Mouse (Mus musculus): ENCODE results near the gene Klf15. TPM values are rescaled to one million over a fixed set of nuclear protein-coding genes. Genes with fewer than 3 reads are reported as not detected.

Gene Klf15
- 4.1 and 4.9 TPM in 2 replicates for polyA plus RNA-seq (2016; fragmentation: Nextera tagmentation; extraction: Ambion mirVana)

DNA sequence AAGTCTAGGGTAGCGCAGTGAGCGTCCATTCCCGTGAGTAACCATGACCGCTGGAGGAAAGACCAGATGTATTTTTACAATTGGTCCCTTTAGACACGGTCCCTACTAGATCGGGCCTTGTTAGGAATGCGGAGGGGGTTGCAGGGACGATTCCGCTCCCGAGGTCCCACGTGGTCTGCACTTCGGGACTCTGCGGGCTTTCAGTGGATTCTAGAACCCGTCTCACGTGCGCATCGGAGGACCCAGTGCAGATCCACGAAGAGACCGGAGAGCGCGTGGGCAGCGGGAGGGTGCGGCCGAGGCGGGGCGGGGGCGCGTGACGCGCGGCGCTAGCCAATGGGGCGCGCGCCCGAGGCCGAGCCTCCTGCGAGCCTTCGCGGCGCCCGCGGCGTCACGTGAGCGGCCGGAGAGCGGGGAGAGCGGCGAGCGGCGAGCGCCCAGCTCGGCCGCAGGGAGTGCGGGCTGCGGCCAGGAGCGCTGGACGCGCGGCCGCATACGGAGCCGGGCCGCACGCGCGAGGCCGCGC, at the start of gene Klf15:
Gene Klf15 (plus strand): TSS at position 396 of the 526 bp plus-strand sequence.
- Histone ChIP-seq H3K9me3 (no peaks in the 10 kb centered on the region), H3K27ac (peak within 1 kb of the TSS; percentile 85), H3K36me3 (0 out of 2 replicates have a peak, but pooled peaks cover 3% of the 10 kb centered on the region), H3K27me3 (ENCODE audit: insufficient read depth, poor library complexity, severe bottlenecking) (peaks cover 55% of the 10 kb centered on the region), H3K4me1 (replicated peaks) (peaks cover 27% of the 10 kb centered on the region), H3K4me3 (peak within 1 kb of the TSS; percentile 76)
- under 1% methylated on average over 69 of the region's 70 CpGs for WGBS
- DNase-seq (ENCODE audit: low spot score) = peak; percentile 76

DNA sequence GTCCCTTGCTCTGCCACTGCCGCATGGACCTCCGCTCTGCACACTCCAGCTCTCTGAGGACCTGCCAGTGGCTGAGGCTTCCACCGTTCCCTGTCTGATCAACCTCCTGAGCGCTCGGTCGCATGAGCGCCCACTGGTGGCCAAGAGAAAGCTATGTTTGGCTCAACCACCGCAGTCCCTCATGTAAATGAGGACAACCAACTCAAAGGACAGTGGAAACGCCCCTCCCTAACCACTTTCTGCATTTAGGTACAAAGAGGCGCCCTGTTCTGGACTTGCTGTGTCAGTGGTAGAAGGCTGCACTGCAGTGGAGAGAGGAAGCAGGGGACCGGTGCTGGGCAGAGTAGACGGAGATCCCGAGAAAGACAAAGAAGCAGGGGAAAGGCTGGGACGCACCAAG, 39.8 kb upstream of the Klf15 start:
- DNase-seq (ENCODE audit: low spot score) = peak; percentile 84
- peak overlapping the region; percentile 81 for H3K27ac ChIP-seq
- H3K27me3 ChIP-seq (ENCODE audit: insufficient read depth, poor library complexity, severe bottlenecking) = peaks cover 28% of the 10 kb centered on the region
- H3K4me1 ChIP-seq (replicated peaks) = peaks cover 16% of the 10 kb centered on the region
- WGBS = 5% methylated on average over 14 of the region's 14 CpGs
- H3K4me3 ChIP-seq = peak overlapping the region; percentile 42
- no peaks in the 10 kb centered on the region for H3K9me3 ChIP-seq
- H3K36me3 ChIP-seq = no peaks in the 10 kb centered on the region

GRCm38 (mm10) chr6:90425361-90425760, 37.0 kb upstream of the Klf15 start:
- H3K27ac ChIP-seq = no peak overlapping the region
- 76% methylated on average over 3 of the region's 3 CpGs for WGBS
- H3K4me3 ChIP-seq = no peak overlapping the region
- peaks cover 30% of the 10 kb centered on the region for H3K4me1 ChIP-seq (replicated peaks)
- no peak for DNase-seq (ENCODE audit: low spot score)
- H3K9me3 ChIP-seq = no peaks in the 10 kb centered on the region
- H3K36me3 ChIP-seq = no peaks in the 10 kb centered on the region
- peaks cover 34% of the 10 kb centered on the region for H3K27me3 ChIP-seq (ENCODE audit: insufficient read depth, poor library complexity, severe bottlenecking)

GRCm38 (mm10) chr6:90426003-90426402, 36.4 kb upstream of the Klf15 start:
- Histone ChIP-seq H3K4me3 (no peak overlapping the region), H3K27me3 (ENCODE audit: insufficient read depth, poor library complexity, severe bottlenecking) (peaks cover 34% of the 10 kb centered on the region), H3K4me1 (replicated peaks) (peaks cover 30% of the 10 kb centered on the region), H3K9me3 (no peaks in the 10 kb centered on the region), H3K36me3 (no peaks in the 10 kb centered on the region), H3K27ac (no peak overlapping the region)
- DNase-seq (ENCODE audit: low spot score) = no peak
- WGBS = 89% methylated on average over 4 of the region's 4 CpGs

GRCm38 (mm10) chr6:90428380-90428974, 33.9 kb upstream of the Klf15 start, which contains the start of gene Cfap100:
Gene Cfap100 (minus strand): TSS chr6:90428797.
- peak; percentile 81 for DNase-seq (ENCODE audit: low spot score)
- H3K4me3 ChIP-seq = peak within 1 kb of the TSS; percentile 56
- peaks cover 17% of the 10 kb centered on the region for H3K4me1 ChIP-seq (replicated peaks)
- peaks cover 31% of the 10 kb centered on the region for H3K27me3 ChIP-seq (ENCODE audit: insufficient read depth, poor library complexity, severe bottlenecking)
- H3K9me3 ChIP-seq = no peaks in the 10 kb centered on the region
- peak within 1 kb of the TSS; percentile 76 for H3K27ac ChIP-seq
- under 1% methylated on average over 31 of the region's 31 CpGs for WGBS
- no peaks in the 10 kb centered on the region for H3K36me3 ChIP-seq

- no peak overlapping the region for H3K27ac ChIP-seq
- 82% methylated on average over 14 of the region's 14 CpGs for WGBS
- H3K36me3 ChIP-seq = no peaks in the 10 kb centered on the region
- H3K9me3 ChIP-seq = no peaks in the 10 kb centered on the region
- no peak overlapping the region for H3K4me3 ChIP-seq
- H3K27me3 ChIP-seq (ENCODE audit: insufficient read depth, poor library complexity, severe bottlenecking) = peaks cover 21% of the 10 kb centered on the region
- no peak for DNase-seq (ENCODE audit: low spot score)
- H3K4me1 ChIP-seq (replicated peaks) = peaks cover 14% of the 10 kb centered on the region
Measured at GRCm38 (mm10) chr6:90429911-90430310, 32.5 kb upstream of the Klf15 start.

DNA sequence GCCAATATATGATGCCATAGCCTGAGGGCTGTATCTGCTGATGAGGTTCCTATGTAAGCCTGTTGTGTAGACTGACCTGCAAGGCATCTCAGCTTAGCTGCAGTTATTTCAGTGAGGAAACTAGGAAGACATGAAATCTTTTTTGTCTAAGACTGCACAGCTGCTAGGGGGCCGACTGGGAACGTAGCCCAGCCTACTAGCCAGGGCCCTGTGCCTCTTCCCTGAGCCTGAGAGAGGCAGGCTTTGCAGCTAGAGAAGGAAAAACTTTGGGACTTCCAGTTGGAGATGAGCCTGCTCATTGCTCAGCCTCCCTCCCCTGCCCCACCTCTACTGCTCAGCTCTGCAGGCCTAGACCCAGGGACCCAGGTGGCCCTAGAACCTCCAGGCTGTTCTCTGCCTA, 30.9 kb upstream of the Klf15 start:
- H3K4me1 ChIP-seq (replicated peaks) = peaks cover 14% of the 10 kb centered on the region
- H3K9me3 ChIP-seq = no peaks in the 10 kb centered on the region
- no peaks in the 10 kb centered on the region for H3K36me3 ChIP-seq
- H3K27ac ChIP-seq = no peak overlapping the region
- WGBS = 80% methylated on average over 2 of the region's 2 CpGs
- no peak overlapping the region for H3K4me3 ChIP-seq
- peaks cover 17% of the 10 kb centered on the region for H3K27me3 ChIP-seq (ENCODE audit: insufficient read depth, poor library complexity, severe bottlenecking)
- no peak for DNase-seq (ENCODE audit: low spot score)

DNA sequence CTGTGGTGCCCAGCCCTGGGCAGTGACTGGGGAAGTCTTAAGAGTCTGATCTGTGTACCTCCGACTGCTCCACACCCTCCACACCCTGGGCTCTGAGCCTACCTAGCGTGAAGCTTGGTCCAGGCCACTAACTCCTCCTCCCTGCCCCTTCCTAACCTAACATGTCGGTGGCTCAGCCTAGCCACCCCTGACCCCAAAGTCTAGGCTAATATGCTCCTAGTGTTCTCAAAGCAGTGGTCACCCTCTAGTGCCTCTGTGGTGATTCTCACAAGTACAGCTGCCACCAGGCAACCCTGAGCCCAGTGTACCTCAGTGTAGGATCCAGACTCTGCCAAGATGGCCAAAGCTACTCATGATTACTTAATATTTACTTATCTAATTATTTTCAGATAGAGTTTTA, 27.7 kb upstream of the Klf15 start:
- no peaks in the 10 kb centered on the region for H3K27me3 ChIP-seq (ENCODE audit: insufficient read depth, poor library complexity, severe bottlenecking)
- WGBS = 75% methylated on average over 3 of the region's 3 CpGs

DNA sequence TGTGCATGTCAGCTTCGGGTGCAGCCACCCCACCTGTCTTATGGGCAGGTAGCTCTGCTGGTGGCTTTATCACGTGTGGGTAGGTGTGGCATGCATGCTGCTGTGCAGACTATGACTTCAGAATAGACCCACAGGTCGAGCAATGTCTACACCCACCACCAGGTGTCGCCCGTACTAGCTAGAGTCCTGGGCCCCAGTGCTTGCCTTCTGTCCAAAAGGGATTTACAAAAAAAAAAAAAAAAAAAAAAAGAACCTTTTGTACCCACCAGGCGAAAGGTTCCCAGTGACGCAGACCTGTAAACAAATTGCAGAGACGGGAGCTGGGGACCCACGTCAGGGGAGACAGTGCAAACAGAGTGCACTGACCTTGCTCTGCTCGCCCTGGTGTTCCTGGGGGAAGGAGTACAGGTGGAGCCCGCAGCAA, 27.2 kb upstream of the Klf15 start:
- no peaks in the 10 kb centered on the region for H3K4me1 ChIP-seq (replicated peaks)
- peaks cover 4% of the 10 kb centered on the region; the same call in 1 of the 2 replicates for H3K9me3 ChIP-seq
- no peak overlapping the region for H3K27ac ChIP-seq
- 15% methylated on average over 11 of the region's 11 CpGs for WGBS
- H3K4me3 ChIP-seq = no peak overlapping the region
- no peaks in the 10 kb centered on the region for H3K36me3 ChIP-seq
- peak; percentile 80 for DNase-seq (ENCODE audit: low spot score)
- no peaks in the 10 kb centered on the region for H3K27me3 ChIP-seq (ENCODE audit: insufficient read depth, poor library complexity, severe bottlenecking)

More for the DNA sequence above, 27.7 kb upstream of the Klf15 start:
- no peak overlapping the region for H3K4me3 ChIP-seq
- H3K36me3 ChIP-seq = no peaks in the 10 kb centered on the region
- no peak for DNase-seq (ENCODE audit: low spot score)
- no peak overlapping the region for H3K27ac ChIP-seq
- peaks cover 4% of the 10 kb centered on the region; the same call in 1 of the 2 replicates for H3K9me3 ChIP-seq
- no peaks in the 10 kb centered on the region for H3K4me1 ChIP-seq (replicated peaks)

DNA sequence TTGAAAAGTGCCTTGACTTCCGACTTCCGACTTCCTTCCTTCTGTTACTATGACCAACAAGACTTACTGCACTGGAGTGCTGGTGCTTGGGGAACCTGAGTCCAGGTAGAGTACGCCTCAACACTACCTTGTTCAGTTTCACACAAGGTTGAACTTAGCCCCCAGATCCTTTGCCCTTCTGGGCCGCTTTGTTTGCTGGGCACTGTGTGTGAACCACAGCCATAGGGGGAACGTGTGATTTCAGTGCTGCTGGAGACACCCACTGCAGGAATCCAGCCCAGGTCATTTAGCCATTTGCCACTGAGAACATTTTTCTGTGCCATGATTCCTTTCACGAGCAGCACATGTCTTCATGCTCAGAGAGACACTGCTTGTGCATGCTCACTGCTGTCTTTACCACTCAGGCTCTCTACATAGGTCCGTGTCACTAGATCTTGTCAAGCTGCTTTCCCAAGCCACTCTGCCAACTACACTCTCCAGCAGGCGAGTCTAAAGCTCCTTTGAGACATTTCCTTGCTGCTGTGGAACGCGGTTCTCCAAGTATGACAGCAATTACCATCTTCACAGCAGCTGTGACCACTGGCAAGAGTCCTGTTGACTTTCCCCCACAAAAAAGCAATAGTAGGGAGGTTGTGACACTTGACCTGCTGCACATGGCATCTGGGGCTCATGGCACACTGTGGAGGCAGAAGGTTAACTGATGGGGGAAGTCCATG, 26.0 kb upstream of the Klf15 start:
- Histone ChIP-seq H3K4me1 (replicated peaks) (no peaks in the 10 kb centered on the region), H3K27ac (no peak overlapping the region), H3K27me3 (ENCODE audit: insufficient read depth, poor library complexity, severe bottlenecking) (no peaks in the 10 kb centered on the region), H3K9me3 (peaks cover 4% of the 10 kb centered on the region; the same call in 1 of the 2 replicates), H3K36me3 (no peaks in the 10 kb centered on the region), H3K4me3 (no peak overlapping the region)
- DNase-seq (ENCODE audit: low spot score) = no peak
- WGBS = 86% methylated on average over 10 of the region's 10 CpGs

DNA sequence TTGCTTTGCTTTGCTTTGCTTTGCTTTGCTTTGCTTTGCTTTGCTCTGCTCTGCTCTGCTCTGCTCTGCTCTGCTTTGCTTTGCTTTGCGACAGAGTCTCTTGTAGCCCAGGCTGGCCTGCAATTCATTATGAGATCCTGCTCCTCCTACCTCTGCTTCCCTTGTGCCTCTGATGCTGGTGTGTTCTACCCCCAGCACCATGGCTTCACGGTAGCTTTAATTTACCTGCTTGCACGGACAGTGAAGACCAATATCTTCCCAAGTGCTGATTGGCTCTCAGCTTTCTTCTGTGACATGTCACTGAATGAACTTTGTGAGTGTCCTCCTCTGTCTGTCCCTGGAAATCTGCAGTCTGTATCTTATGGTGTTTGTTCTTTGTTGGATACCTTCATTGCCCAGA, 25.3 kb upstream of the Klf15 start:
- H3K9me3 ChIP-seq = peaks cover 4% of the 10 kb centered on the region; the same call in 1 of the 2 replicates
- DNase-seq (ENCODE audit: low spot score) = no peak
- no peak overlapping the region for H3K4me3 ChIP-seq
- no peak overlapping the region for H3K27ac ChIP-seq
- H3K36me3 ChIP-seq = no peaks in the 10 kb centered on the region
- whole genome bisulfite sequencing = 93% methylated on average over 3 of the region's 3 CpGs
- no peaks in the 10 kb centered on the region for H3K4me1 ChIP-seq (replicated peaks)
- no peaks in the 10 kb centered on the region for H3K27me3 ChIP-seq (ENCODE audit: insufficient read depth, poor library complexity, severe bottlenecking)

GRCm38 (mm10) chr6:90446883-90447282, 15.5 kb upstream of the Klf15 start:
- peak overlapping the region; percentile 73 for H3K27ac ChIP-seq
- peaks cover 10% of the 10 kb centered on the region for H3K4me1 ChIP-seq (replicated peaks)
- DNase-seq (ENCODE audit: low spot score) = no peak
- no peaks in the 10 kb centered on the region for H3K9me3 ChIP-seq
- no peak overlapping the region for H3K4me3 ChIP-seq
- no peaks in the 10 kb centered on the region; the same call in 1 of the 2 replicates for H3K27me3 ChIP-seq (ENCODE audit: insufficient read depth, poor library complexity, severe bottlenecking)
- H3K36me3 ChIP-seq = no peaks in the 10 kb centered on the region
- 41% methylated on average over 4 of the region's 4 CpGs for WGBS

GRCm38 (mm10) chr6:90450179-90450578, 12.2 kb upstream of the Klf15 start:
- Histone ChIP-seq H3K9me3 (no peaks in the 10 kb centered on the region), H3K27me3 (ENCODE audit: insufficient read depth, poor library complexity, severe bottlenecking) (no peaks in the 10 kb centered on the region; the same call in 1 of the 2 replicates), H3K36me3 (no peaks in the 10 kb centered on the region), H3K4me3 (no peak overlapping the region), H3K27ac (no peak overlapping the region), H3K4me1 (replicated peaks) (peaks cover 10% of the 10 kb centered on the region)
- WGBS = 34% methylated on average over 7 of the region's 7 CpGs
- DNase-seq (ENCODE audit: low spot score) = peak; percentile 71

Data from hindbrain, embryonic 10.5 days (tissue).